Mouse (Mus musculus) heart, postnatal 0 days (tissue): ENCODE measurements around the gene Ero1l. TPM values are rescaled to one million over a fixed set of nuclear protein-coding genes. Genes with fewer than 3 reads are reported as not detected.

Experiments used
- ATAC-seq: fragments of 200-750 bp; cut with Nextera tagmentation; 2 replicates; pipeline ENCODE4 v1.8.0; 2017; ENCODE audit warnings: low read depth, moderate number of reproducible peaks, moderate library complexity; ENCODE audit not compliant: insufficient read depth
- DNase-seq: peaks from one replicate; pipeline ENCODE4 v3.0.0-alpha.2; 2016; ENCODE audit warnings: low spot score
- H3K27ac ChIP-seq: fragments of 300-500 bp; sonication (generic); 2 replicates; pipeline ENCODE4 v1.5.1; 2014; ENCODE audit warnings: low read depth, mild to moderate bottlenecking
- H3K27me3 ChIP-seq: fragments of 300-500 bp; sonication (generic); 2 replicates; pipeline ENCODE4 v1.6.1; 2014; ENCODE audit warnings: low read length, mixed read lengths; ENCODE audit not compliant: control insufficient read depth, insufficient read depth
- H3K36me3 ChIP-seq: fragments of 300-500 bp; sonication (generic); replicated peaks from 2 replicates; pipeline ENCODE4 v1.6.1; 2014; ENCODE audit warnings: low read length, mixed read lengths; ENCODE audit not compliant: control insufficient read depth, insufficient read depth
- H3K4me1 ChIP-seq: fragments of 300-500 bp; sonication (generic); 2 replicates; pipeline ENCODE4 v1.6.1; 2014; ENCODE audit warnings: antibody characterized with exemption; ENCODE audit not compliant: control insufficient read depth, insufficient read depth
- H3K4me2 ChIP-seq: fragments of 300-500 bp; sonication (generic); 2 replicates; pipeline ENCODE4 v1.6.1; 2014; ENCODE audit warnings: low read depth, mild to moderate bottlenecking, low read length, moderate library complexity
- H3K4me3 ChIP-seq: fragments of 300-500 bp; sonication (generic); 2 replicates; pipeline ENCODE4 v1.5.1; 2014; ENCODE audit warnings: low read depth, low read length
- H3K9ac ChIP-seq: fragments of 300-500 bp; sonication (generic); replicated peaks from 2 replicates; pipeline ENCODE4 v1.6.1; 2014; ENCODE audit warnings: low read depth, low read length, mixed read lengths
- H3K9me3 ChIP-seq: fragments of 300-500 bp; sonication (generic); replicated peaks from 2 replicates; pipeline ENCODE4 v1.6.1; 2016; ENCODE audit warnings: low read length; ENCODE audit not compliant: control insufficient read depth
- CTCF ChIP-seq: IDR thresholded peaks from 2 replicates; pipeline ENCODE4 v1.5.1; 2016; ENCODE audit warnings: antibody characterized with exemption, control low read depth, low read depth
- EP300 ChIP-seq: IDR thresholded peaks from 2 replicates; pipeline ENCODE4 v1.6.1; 2016; ENCODE audit warnings: antibody characterized with exemption, low read depth
- WGBS: fragments of 180-500 bp; shearing (Covaris S2); extraction: QIAGEN DNeasy Blood & Tissue Kit; methylation state at CpG from one replicate; pipeline ENCODE4 v1.1.7; 2014; 5-methylcytosine and 5-hydroxymethylcytosine counted together
- polyA plus RNA-seq: library from polyadenylated mRNA; unstranded; fragments of >200 nt; fragmentation: Nextera tagmentation; extraction: Ambion mirVana; gene quantifications from 2 replicates; pipeline ENCODE4 v1.2.1, GENCODE M21; 2015
- total RNA-seq: library from RNA; depleted of rRNA; stranded (reverse); fragments of >200 nt; gene quantifications from 2 replicates; pipeline ENCODE4 v1.2.3, GENCODE M21; 2014; ENCODE audit warnings: low replicate concordance

Gene Ero1l
- total and polyA plus RNA-seq, 2 experiments from 2014 or later: 18.0 to 22.7 TPM

- Histone ChIP-seq H3K4me1 (peaks cover 31% of the 10 kb centered on the region), H3K4me3 (peak overlapping the region; percentile 95), H3K36me3 (no peaks in the 10 kb centered on the region), H3K9ac (peak overlapping the region; percentile 90; the same call in 1 of the 2 replicates), H3K27ac (no peak overlapping the region), H3K27me3 (no peaks in the 10 kb centered on the region), H3K4me2 (peak overlapping the region; percentile 66), H3K9me3 (no peaks in the 10 kb centered on the region)
- DNase-seq (no peak), ATAC-seq (no peak)
- 40% methylated on average over 5 of the region's 5 CpGs for WGBS
- TF ChIP-seq EP300 (no peak), CTCF (no peak)
These were observed 1.6 kb downstream of the Ero1l start for GRCm38 (mm10) chr14:45316927-45317326.

- Histone ChIP-seq H3K36me3 (peaks cover 3% of the 10 kb centered on the region; the same call in 1 of the 2 replicates), H3K9ac (0 out of 2 replicates have a peak overlapping the region, but pooled peaks have one; percentile 15), H3K4me2 (no peak overlapping the region), H3K27me3 (no peaks in the 10 kb centered on the region), H3K9me3 (no peaks in the 10 kb centered on the region), H3K4me3 (no peak overlapping the region), H3K27ac (no peak overlapping the region), H3K4me1 (peaks cover 21% of the 10 kb centered on the region)
- ATAC-seq (no peak), DNase-seq (no peak)
- WGBS: 77% methylated on average over 14 of the region's 14 CpGs
- TF ChIP-seq CTCF (no peak), EP300 (no peak)
These were observed 8.5 kb downstream of the Ero1l start for GRCm38 (mm10) chr14:45310101-45310500.

DNA sequence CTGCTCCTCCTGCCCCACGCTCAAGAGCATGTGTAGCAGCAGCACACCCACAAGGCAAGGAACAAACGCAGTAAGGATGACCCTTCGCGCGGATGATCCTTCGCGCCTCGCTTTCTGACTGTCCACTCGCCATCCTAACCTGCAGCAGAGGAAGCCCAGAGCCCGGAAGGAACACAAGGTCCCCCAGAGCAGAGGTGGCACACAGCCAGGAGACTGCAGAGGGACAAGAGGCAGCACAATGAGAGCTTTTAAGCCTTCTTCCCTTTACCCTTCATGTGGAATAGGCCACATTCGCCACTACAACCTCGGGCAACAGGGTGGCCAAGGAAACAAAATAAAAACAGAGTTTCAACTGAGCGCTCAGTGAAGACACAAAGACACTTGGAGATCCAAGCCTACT, 8.9 kb downstream of the Ero1l start:
- H3K4me2 ChIP-seq: no peak overlapping the region
- 0 out of 2 replicates have a peak overlapping the region, but pooled peaks have one; percentile 15 for H3K9ac ChIP-seq
- WGBS: 66% methylated on average over 13 of the region's 13 CpGs
- H3K4me1 ChIP-seq: peaks cover 19% of the 10 kb centered on the region
- no peak overlapping the region for H3K4me3 ChIP-seq
- H3K9me3 ChIP-seq: no peaks in the 10 kb centered on the region
- H3K36me3 ChIP-seq: peaks cover 6% of the 10 kb centered on the region
- DNase-seq (no peak), ATAC-seq (no peak)
- no peaks in the 10 kb centered on the region for H3K27me3 ChIP-seq
- TF ChIP-seq EP300: no peak
- no peak for TF ChIP-seq CTCF
- no peak overlapping the region for H3K27ac ChIP-seq

DNA sequence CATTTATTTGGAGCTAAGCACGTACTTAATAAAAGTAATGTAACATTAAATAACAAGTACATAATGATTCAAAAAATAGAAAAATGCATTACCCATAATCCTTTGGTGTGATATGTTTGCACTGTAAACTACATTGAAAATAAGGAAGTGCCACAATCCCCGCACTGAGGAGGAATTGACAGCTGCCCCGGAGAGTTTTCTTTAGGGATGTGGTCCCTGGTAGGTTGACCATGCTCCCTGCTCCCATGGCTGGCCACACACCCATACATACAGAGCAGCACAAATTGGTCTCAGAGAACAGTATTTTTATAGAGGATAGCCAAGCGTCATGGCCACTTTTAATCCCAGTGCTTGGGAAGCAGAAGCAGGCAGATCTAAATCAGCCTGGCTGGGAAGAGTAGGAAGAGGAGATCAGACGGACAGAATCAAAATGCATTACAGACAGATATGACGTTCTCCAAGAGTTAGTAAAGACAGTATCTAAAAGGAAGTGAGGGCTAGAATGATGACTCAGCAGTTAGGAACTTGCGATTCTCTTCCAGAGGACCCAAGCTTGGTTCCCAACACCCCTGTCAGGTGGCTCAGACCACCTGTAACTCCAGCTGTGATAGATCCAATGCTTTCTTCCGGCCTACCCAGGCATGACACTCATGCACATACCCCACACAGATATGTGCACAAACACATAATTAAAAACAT, 10.8 kb downstream of the Ero1l start:
- Histone ChIP-seq H3K9ac (no peak overlapping the region), H3K4me3 (no peak overlapping the region), H3K36me3 (peaks cover 17% of the 10 kb centered on the region), H3K9me3 (no peaks in the 10 kb centered on the region), H3K27me3 (no peaks in the 10 kb centered on the region), H3K27ac (no peak overlapping the region), H3K4me1 (peaks cover 9% of the 10 kb centered on the region; the same call in 1 of the 2 replicates), H3K4me2 (no peak overlapping the region)
- WGBS: 79% methylated on average over 8 of the region's 8 CpGs
- ATAC-seq (no peak), DNase-seq (no peak)
- TF ChIP-seq EP300: no peak
- TF ChIP-seq CTCF: no peak

- Histone ChIP-seq H3K9ac (no peak overlapping the region), H3K4me2 (no peak overlapping the region), H3K9me3 (no peaks in the 10 kb centered on the region), H3K4me1 (peaks cover 9% of the 10 kb centered on the region; the same call in 1 of the 2 replicates), H3K36me3 (peaks cover 29% of the 10 kb centered on the region), H3K27ac (no peak overlapping the region), H3K4me3 (no peak overlapping the region), H3K27me3 (no peaks in the 10 kb centered on the region)
- TF ChIP-seq CTCF (no peak), EP300 (no peak)
- ATAC-seq (no peak), DNase-seq (no peak)
- WGBS: 90% methylated on average over 5 of the region's 5 CpGs
These were observed 12.7 kb downstream of the Ero1l start for GRCm38 (mm10) chr14:45305852-45306251.
